In genomic region chrX:88112254-88112653, GRCm38 (mm10) we compare ENCODE assay signal across 19 mouse cellular contexts. TPM values are rescaled to one million over a fixed set of nuclear protein-coding genes. Genes with fewer than 3 reads are reported as not detected.
DNase-seq lines count a peak whose midpoint lies in the region; ATAC-seq and TF ChIP-seq lines count a peak whose summit lies in the region.
"Had no signal": no experiment of that assay in that cellular context is flagged by ENCODE, and none has a peak within 500 bp of the region (broad histone marks: within the 10 kb centered on the region; RNA-seq: fewer than 3 reads in every experiment).

No protein-coding gene starts in this region.

- no peaks in the 10 kb centered on the region for H3K36me3 ChIP-seq in hindbrain, embryonic 13.5 days
- H3K36me3 ChIP-seq in hindbrain, embryonic 10.5 days = no peaks in the 10 kb centered on the region
- no peaks in the 10 kb centered on the region for H3K36me3 ChIP-seq in neural tube, embryonic 13.5 days
- no peaks in the 10 kb centered on the region for H3K36me3 ChIP-seq in hindbrain, embryonic 16.5 days (ENCODE audit: control insufficient read depth, insufficient read depth, low read length)
- no peaks in the 10 kb centered on the region for H3K36me3 ChIP-seq in stomach, postnatal 0 days (ENCODE audit: control insufficient read depth, insufficient read depth, low read length)

- H3K9ac ChIP-seq in hindbrain, embryonic 13.5 days = no peak overlapping the region
- H3K9ac ChIP-seq in neural tube, embryonic 13.5 days = no peak overlapping the region
- no peak overlapping the region for H3K9ac ChIP-seq in hindbrain, embryonic 16.5 days (ENCODE audit: low read depth, low read length)
- no peak overlapping the region for H3K9ac ChIP-seq in stomach, postnatal 0 days (ENCODE audit: low read length)

- TF ChIP-seq EP300 in stomach, postnatal 0 days (optimal IDR thresholded peaks at IDR 0.05) = no peak

- H3K27ac ChIP-seq in hindbrain, embryonic 13.5 days = no peak overlapping the region
- H3K27ac ChIP-seq in hindbrain, embryonic 10.5 days = no peak overlapping the region
- H3K27ac ChIP-seq in neural tube, embryonic 13.5 days (replicated peaks) = no peak overlapping the region
- no peak overlapping the region for H3K27ac ChIP-seq in hindbrain, embryonic 16.5 days (ENCODE audit: low read depth, low read length)
- H3K27ac ChIP-seq in stomach, postnatal 0 days (replicated peaks) = no peak overlapping the region

- no peak for DNase-seq in hindbrain, embryonic 10.5 days (ENCODE audit: low spot score)
- DNase-seq in neural tube, embryonic 10.5 days (ENCODE audit: extremely low spot score, low spot score) = no peak
- DNase-seq in stomach, postnatal 0 days (ENCODE audit: low spot score) = no peak
- DNase-seq in kidney, postnatal 10 days = no peak
- DNase-seq: adrenal gland, postnatal 36 days; heart, postnatal 14 days; kidney, postnatal 25 days; liver; lung, adult 18-20 months; lung, postnatal 4 days; right cerebral cortex, adult 18-20 months; thymus, postnatal 4 days had no signal

- peak overlapping the region; percentile 52 for H3K4me2 ChIP-seq in hindbrain, embryonic 13.5 days
- peak overlapping the region; percentile 55 for H3K4me2 ChIP-seq in neural tube, embryonic 13.5 days
- H3K4me2 ChIP-seq in hindbrain, embryonic 16.5 days (ENCODE audit: low read length) = peak overlapping the region; percentile 34
- H3K4me2 ChIP-seq in stomach, postnatal 0 days (replicated peaks; ENCODE audit: low read depth) = no peak overlapping the region
- H3K4me2 ChIP-seq: heart, embryonic 11.5 days had no signal

- H3K4me3 ChIP-seq in hindbrain, embryonic 13.5 days = no peak overlapping the region; the same call in 1 of the 2 replicates
- H3K4me3 ChIP-seq in hindbrain, embryonic 10.5 days = no peak overlapping the region
- H3K4me3 ChIP-seq in neural tube, embryonic 13.5 days = 0 out of 2 replicates have a peak overlapping the region, but pooled peaks have one; percentile 44
- H3K4me3 ChIP-seq in hindbrain, embryonic 16.5 days (ENCODE audit: low read length) = peak overlapping the region; percentile 24
- H3K4me3 ChIP-seq in stomach, postnatal 0 days (ENCODE audit: low read depth, low read length) = no peak overlapping the region
- H3K4me3 ChIP-seq: erythroblast, embryonic 14.5 days had no signal

- ATAC-seq in hindbrain, embryonic 13.5 days (ENCODE audit: low FRiP score) = no peak
- ATAC-seq in neural tube, embryonic 13.5 days (ENCODE audit: low read depth) = no peak
- no peak for ATAC-seq in hindbrain, embryonic 16.5 days
- no peak for ATAC-seq in stomach, postnatal 0 days (ENCODE audit: low FRiP score, low TSS enrichment)

- no peaks in the 10 kb centered on the region for H3K4me1 ChIP-seq in hindbrain, embryonic 13.5 days (replicated peaks)
- no peaks in the 10 kb centered on the region for H3K4me1 ChIP-seq in hindbrain, embryonic 10.5 days (replicated peaks)
- no peaks in the 10 kb centered on the region for H3K4me1 ChIP-seq in neural tube, embryonic 13.5 days (replicated peaks)
- no peaks in the 10 kb centered on the region for H3K4me1 ChIP-seq in hindbrain, embryonic 16.5 days (ENCODE audit: control insufficient read depth, insufficient read depth, low read depth, low read length)
- no peaks in the 10 kb centered on the region for H3K4me1 ChIP-seq in stomach, postnatal 0 days (replicated peaks; ENCODE audit: control insufficient read depth, insufficient read depth)

- 0 out of 2 replicates have a peak, but pooled peaks cover under 1% of the 10 kb centered on the region for H3K27me3 ChIP-seq in hindbrain, embryonic 13.5 days
- peaks cover 12% of the 10 kb centered on the region; the same call in 1 of the 2 replicates for H3K27me3 ChIP-seq in hindbrain, embryonic 10.5 days (ENCODE audit: insufficient read depth, poor library complexity, severe bottlenecking)
- no peaks in the 10 kb centered on the region for H3K27me3 ChIP-seq in neural tube, embryonic 13.5 days
- H3K27me3 ChIP-seq in hindbrain, embryonic 16.5 days (replicated peaks; ENCODE audit: control insufficient read depth, insufficient read depth, low read length) = no peaks in the 10 kb centered on the region
- no peaks in the 10 kb centered on the region for H3K27me3 ChIP-seq in stomach, postnatal 0 days (ENCODE audit: control insufficient read depth, insufficient read depth, low read length)

- TF ChIP-seq CTCF in stomach, postnatal 0 days (IDR thresholded peaks at IDR 0.05; ENCODE audit: low read depth) = peak; percentile 52

- WGBS in hindbrain, embryonic 13.5 days = 31% methylated on average over 2 of the region's 2 CpGs
- 47% methylated on average over 2 of the region's 2 CpGs for WGBS in hindbrain, embryonic 10.5 days
- WGBS in neural tube, embryonic 13.5 days = 21% methylated on average over 2 of the region's 2 CpGs
- WGBS in hindbrain, embryonic 16.5 days = 28% methylated on average over 2 of the region's 2 CpGs
- WGBS in stomach, postnatal 0 days = 27% methylated on average over 2 of the region's 2 CpGs

- no peaks in the 10 kb centered on the region for H3K9me3 ChIP-seq in hindbrain, embryonic 13.5 days
- H3K9me3 ChIP-seq in hindbrain, embryonic 10.5 days = no peaks in the 10 kb centered on the region
- no peaks in the 10 kb centered on the region for H3K9me3 ChIP-seq in neural tube, embryonic 13.5 days
- no peaks in the 10 kb centered on the region for H3K9me3 ChIP-seq in hindbrain, embryonic 16.5 days (ENCODE audit: control insufficient read depth, low read length)
- no peaks in the 10 kb centered on the region for H3K9me3 ChIP-seq in stomach, postnatal 0 days (ENCODE audit: control insufficient read depth, low read length)

RNA-seq across cellular contexts. Expression of gene Il1rapl1, which starts 3.2 kb away (rescaled TPM):
- 4.1 and 4.3 TPM in 2 replicates for polyA plus RNA-seq in hindbrain, embryonic 13.5 days (2015; fragmentation: Nextera tagmentation; extraction: Ambion mirVana)
- polyA plus RNA-seq in hindbrain, embryonic 10.5 days (2016; fragmentation: Nextera tagmentation; extraction: Ambion mirVana) = 0.07 and 0.38 TPM in 2 replicates
- polyA plus RNA-seq in neural tube, embryonic 13.5 days (2015; fragmentation: Nextera tagmentation; extraction: Ambion mirVana) = 3.9 and 4.0 TPM in 2 replicates
- polyA plus RNA-seq in hindbrain, embryonic 16.5 days (2015; fragmentation: Nextera tagmentation; extraction: Ambion mirVana) = 4.4 and 4.8 TPM in 2 replicates
- 0.19 and 0.23 TPM in 2 replicates for polyA plus RNA-seq in stomach, postnatal 0 days (2015; fragmentation: Nextera tagmentation; extraction: Ambion mirVana)
- polyA plus RNA-seq: erythroblast, embryonic 14.5 days; gonadal fat pad, adult 2 months; small intestine, adult 2 months had no signal

Comparison
In these comparisons a context has a peak if more than half of its experiments do, and no peak if none do; other contexts are left out.
1. H3K4me3 ChIP-seq: peak in neural tube, embryonic 13.5 days (single experiment) and hindbrain, embryonic 16.5 days (single experiment); none in hindbrain, embryonic 13.5 days (single experiment), hindbrain, embryonic 10.5 days (single experiment) and stomach, postnatal 0 days (single experiment).